8 mouse cellular contexts compared by ENCODE assay signal in the genomic region with DNA sequence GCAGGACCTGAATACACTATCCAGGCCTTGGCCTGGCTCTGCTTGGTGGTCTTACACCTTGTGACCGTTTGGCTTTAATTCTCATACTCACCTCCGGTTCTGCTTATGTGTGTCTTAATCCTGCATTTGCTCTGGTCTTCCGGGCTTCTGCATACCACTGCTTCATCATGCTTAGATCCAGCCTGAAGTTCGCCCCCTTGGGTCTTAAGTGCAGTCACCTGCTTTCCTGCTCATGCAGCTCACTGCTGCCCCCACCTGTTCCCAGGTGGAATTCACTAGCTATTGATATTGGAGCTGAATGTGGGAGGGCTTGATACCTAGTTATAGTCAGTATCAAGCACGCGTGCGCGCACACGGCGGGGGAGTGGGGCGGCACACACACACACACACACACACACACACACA. TPM values are rescaled to one million over a fixed set of nuclear protein-coding genes. Genes with fewer than 3 reads are reported as not detected.
DNase-seq lines count a peak whose midpoint lies in the region; ATAC-seq and TF ChIP-seq lines count a peak whose summit lies in the region.

No protein-coding gene starts in this region.

- no peak overlapping the region for H3K4me3 ChIP-seq in E14TG2a.4 (replicated peaks; ENCODE audit: low read length)
- H3K4me3 ChIP-seq in forebrain, embryonic 11.5 days (ENCODE audit: low read depth, low read length): no peak overlapping the region
- H3K4me3 ChIP-seq in liver, postnatal 0 days (ENCODE audit: low read depth, low read length): no peak overlapping the region

- TF ChIP-seq EP300 in liver, postnatal 0 days (IDR thresholded peaks at IDR 0.05; ENCODE audit: low read depth): no peak

- H3K27me3 ChIP-seq in E14TG2a.4 (ENCODE audit: insufficient read depth, low read length): no peaks in the 10 kb centered on the region
- no peaks in the 10 kb centered on the region for H3K27me3 ChIP-seq in forebrain, embryonic 11.5 days (ENCODE audit: control insufficient read depth, insufficient read depth, low read length)
- H3K27me3 ChIP-seq in liver, postnatal 0 days (ENCODE audit: insufficient read depth, low read length): no peaks in the 10 kb centered on the region

- no peak overlapping the region for H3K9ac ChIP-seq in forebrain, embryonic 11.5 days (ENCODE audit: low read length)
- no peak overlapping the region for H3K9ac ChIP-seq in liver, postnatal 0 days (replicated peaks)

- ATAC-seq in forebrain, embryonic 11.5 days (replicated peaks; ENCODE audit: low FRiP score): peak; percentile 71
- ATAC-seq in liver, postnatal 0 days: no peak
- peak; percentile 51; the same call in 1 of the 2 replicates for ATAC-seq in neutrophil, adult 5-6 weeks (ENCODE audit: extremely low read depth, insufficient number of reproducible peaks, low FRiP score, poor library complexity, severe bottlenecking)

- H3K27ac ChIP-seq in forebrain, embryonic 11.5 days (ENCODE audit: low read depth, low read length): no peak overlapping the region
- H3K27ac ChIP-seq in liver, postnatal 0 days (ENCODE audit: low read depth): no peak overlapping the region

- H3K4me2 ChIP-seq in forebrain, embryonic 11.5 days (ENCODE audit: low read depth, low read length, severe bottlenecking): no peak overlapping the region
- no peak overlapping the region for H3K4me2 ChIP-seq in liver, postnatal 0 days (ENCODE audit: low read depth, low read length)

- WGBS in forebrain, embryonic 11.5 days: 27% methylated on average over 11 of the region's 11 CpGs
- WGBS in liver, postnatal 0 days (ENCODE audit: insufficient replicate concordance): 17% methylated on average over 11 of the region's 11 CpGs

- H3K36me3 ChIP-seq in E14TG2a.4 (ENCODE audit: insufficient read depth, low read length): no peaks in the 10 kb centered on the region
- H3K36me3 ChIP-seq in forebrain, embryonic 11.5 days (ENCODE audit: control insufficient read depth, insufficient read depth, low read length): no peaks in the 10 kb centered on the region
- H3K36me3 ChIP-seq in liver, postnatal 0 days (replicated peaks; ENCODE audit: insufficient read depth, low read length): no peaks in the 10 kb centered on the region

- peak; percentile 92 for DNase-seq in brain, adult 2 months (ENCODE audit: low read depth, low spot score)
- DNase-seq in forebrain, embryonic 11.5 days (ENCODE audit: low spot score): peak; percentile 86
- peak; percentile 72 to 81 for DNase-seq in heart, postnatal 10 days
- DNase-seq in layer of hippocampus, adult 11-12 months (ENCODE audit: low spot score): peak; percentile 85
- DNase-seq in liver, postnatal 0 days: peak; percentile 68
- peak; percentile 75 for DNase-seq in thymus, postnatal 0 days (ENCODE audit: low spot score)

- intact Hi-C loops in heart, postnatal 10 days (cut with DNase I): loop anchor here (1.0 to 10.0 kb wide), 3 partner anchors 185 to 663 kb away; no protein-coding TSS in a partner anchor

- no peaks in the 10 kb centered on the region for H3K9me3 ChIP-seq in E14TG2a.4 (ENCODE audit: low read length)
- H3K9me3 ChIP-seq in forebrain, embryonic 11.5 days (ENCODE audit: control insufficient read depth, low read length): no peaks in the 10 kb centered on the region
- H3K9me3 ChIP-seq in liver, postnatal 0 days (ENCODE audit: low read length): no peaks in the 10 kb centered on the region

- TF ChIP-seq CTCF in E14TG2a.4 (conservative IDR thresholded peaks at IDR 0.05; ENCODE audit: low read length): peak; percentile 78
- TF ChIP-seq CTCF in liver, postnatal 0 days (IDR thresholded peaks at IDR 0.05; ENCODE audit: low read depth): peak; percentile 84

- H3K4me1 ChIP-seq in E14TG2a.4 (replicated peaks; ENCODE audit: low read depth, low read length): no peaks in the 10 kb centered on the region
- H3K4me1 ChIP-seq in forebrain, embryonic 11.5 days (replicated peaks; ENCODE audit: control insufficient read depth, insufficient read depth, low read length): no peaks in the 10 kb centered on the region
- no peaks in the 10 kb centered on the region for H3K4me1 ChIP-seq in liver, postnatal 0 days (ENCODE audit: insufficient read depth)

RNA-seq across cellular contexts. Expression of a gene that starts 13.9 kb away (rescaled TPM):
- 2.6 and 2.8 TPM in 2 replicates for polyA plus RNA-seq in forebrain, embryonic 11.5 days (2014; fragmentation: Nextera tagmentation; extraction: Ambion mirVana)
- total RNA-seq in heart, postnatal 10 days (2021): under 1 TPM; 0.41 to 0.47 TPM
- polyA plus RNA-seq in liver, postnatal 0 days (2015; fragmentation: Nextera tagmentation; extraction: Ambion mirVana): 0.11 and 0.12 TPM in 2 replicates
- 0.12 TPM in 1 of 2 replicates, not detected in the other for total RNA-seq in neutrophil, adult 5-6 weeks (2017)
- polyA plus RNA-seq in thymus, postnatal 0 days (2015; fragmentation: Nextera tagmentation; extraction: Ambion mirVana): 1.3 and 1.7 TPM in 2 replicates

RNA-seq across cellular contexts. Expression of a gene that starts 18.9 kb away (rescaled TPM):
- polyA plus RNA-seq in forebrain, embryonic 11.5 days (2014; fragmentation: Nextera tagmentation; extraction: Ambion mirVana): 235 and 273 TPM in 2 replicates
- 10 to 100 TPM; 12.4 TPM for total RNA-seq in heart, postnatal 10 days (2021)
- 0.85 and 1.5 TPM in 2 replicates for polyA plus RNA-seq in liver, postnatal 0 days (2015; fragmentation: Nextera tagmentation; extraction: Ambion mirVana)
- total RNA-seq in neutrophil, adult 5-6 weeks (2017): 0.47 and 0.61 TPM in 2 replicates
- 0.75 and 1.3 TPM in 2 replicates for polyA plus RNA-seq in thymus, postnatal 0 days (2015; fragmentation: Nextera tagmentation; extraction: Ambion mirVana)

Comparison
In these comparisons a context has a peak if more than half of its experiments do, and no peak if none do; other contexts are left out.
1. RNA of a gene that starts 18.9 kb away (polyA plus RNA-seq): 235 to 273 TPM in forebrain, embryonic 11.5 days; 0.85 to 1.5 TPM in liver, postnatal 0 days and 0.75 to 1.3 TPM in thymus, postnatal 0 days; every median in the first group is over 10 times any median in the second.
2. Peak in every context shown above with its lines, with median percentiles within 50 percentile points of each other: DNase-seq.